Mouse (Mus musculus) neural tube, embryonic 12.5 days (tissue): ENCODE results near the gene Morn2. TPM values are rescaled to one million over a fixed set of nuclear protein-coding genes. Genes with fewer than 3 reads are reported as not detected.
"Not testable (repeated sequence)": the region's sequence is repeated elsewhere in the genome, so short reads cannot be mapped to it uniquely, and the experiment has no call there.

Experiments used
- ATAC-seq: fragments of 200-750 bp; cut with Nextera tagmentation; 2 replicates; pipeline ENCODE4 v1.8.0; 2017; ENCODE audit warnings: low read depth, mild to moderate bottlenecking, moderate TSS enrichment, moderate library complexity; ENCODE audit not compliant: low FRiP score
- H3K27ac ChIP-seq: fragments of 300-500 bp; sonication (generic); 2 replicates; pipeline ENCODE4 v1.5.1; 2016
- H3K27me3 ChIP-seq: fragments of 300-500 bp; sonication (generic); replicated peaks from 2 replicates; pipeline ENCODE4 v1.6.1; 2016; ENCODE audit warnings: mild to moderate bottlenecking
- H3K36me3 ChIP-seq: fragments of 300-500 bp; sonication (generic); 2 replicates; pipeline ENCODE4 v1.6.1; 2016; ENCODE audit warnings: mild to moderate bottlenecking
- H3K4me1 ChIP-seq: fragments of 300-500 bp; sonication (generic); 2 replicates; pipeline ENCODE4 v1.6.1; 2016
- H3K4me2 ChIP-seq: fragments of 300-500 bp; sonication (generic); replicated peaks from 2 replicates; pipeline ENCODE4 v1.6.1; 2016; ENCODE audit warnings: mild to moderate bottlenecking
- H3K4me3 ChIP-seq: fragments of 300-500 bp; sonication (generic); 2 replicates; pipeline ENCODE4 v1.5.1; 2016
- H3K9ac ChIP-seq: fragments of 300-500 bp; sonication (generic); 2 replicates; pipeline ENCODE4 v1.6.1; 2016; ENCODE audit warnings: mild to moderate bottlenecking
- H3K9me3 ChIP-seq: fragments of 300-500 bp; sonication (generic); 2 replicates; pipeline ENCODE4 v1.6.1; 2016; ENCODE audit warnings: mild to moderate bottlenecking
- WGBS: fragments of 180-500 bp; shearing (Covaris S2); methylation state at CpG from one replicate; pipeline ENCODE4 v1.1.7; 2016; 5-methylcytosine and 5-hydroxymethylcytosine counted together
- polyA plus RNA-seq: library from polyadenylated mRNA; unstranded; fragments of >200 nt; fragmentation: Nextera tagmentation; extraction: Ambion mirVana; gene quantifications from 2 replicates; pipeline ENCODE4 v1.2.1, GENCODE M21; 2016

Morn2 gene
- 31.4 and 32.2 TPM in 2 replicates for polyA plus RNA-seq

GRCm38 (mm10) chr17:80290074-80290657 lies at the start of gene Morn2, which contains the start of gene Dhx57:
Gene Morn2 (plus strand): TSS chr17:80290203.
Gene Dhx57 (minus strand): TSS chr17:80290476.
- WGBS: under 1% methylated on average over 35 of the region's 35 CpGs
- Histone ChIP-seq H3K36me3 (no peaks in the 10 kb centered on the region), H3K27ac (peak within 1 kb of the TSS; percentile 75), H3K4me3 (peak within 1 kb of the TSS; percentile 92), H3K9ac (peak within 1 kb of the TSS; percentile 90), H3K4me2 (peak within 1 kb of the TSS; percentile 72), H3K27me3 (no peaks in the 10 kb centered on the region), H3K4me1 (peaks cover 10% of the 10 kb centered on the region), H3K9me3 (no peaks in the 10 kb centered on the region)
- peak; percentile 99 for ATAC-seq

- no peak overlapping the region for H3K4me2 ChIP-seq
- no peaks in the 10 kb centered on the region for H3K27me3 ChIP-seq
- no peak for ATAC-seq
- H3K36me3 ChIP-seq: peaks cover 88% of the 10 kb centered on the region
- H3K9ac ChIP-seq: no peak overlapping the region
- H3K4me3 ChIP-seq: no peak overlapping the region
- 91% methylated on average over 9 of the region's 9 CpGs for WGBS
- no peaks in the 10 kb centered on the region for H3K9me3 ChIP-seq
- no peaks in the 10 kb centered on the region for H3K4me1 ChIP-seq
- no peak overlapping the region for H3K27ac ChIP-seq
These were observed 48.4 kb upstream of the Morn2 start for GRCm38 (mm10) chr17:80241594-80241993.

- peaks cover 94% of the 10 kb centered on the region for H3K36me3 ChIP-seq
- WGBS: 65% methylated on average over 13 of the region's 13 CpGs
These were observed 46.9 kb upstream of the Morn2 start for GRCm38 (mm10) chr17:80243116-80243515.

DNA sequence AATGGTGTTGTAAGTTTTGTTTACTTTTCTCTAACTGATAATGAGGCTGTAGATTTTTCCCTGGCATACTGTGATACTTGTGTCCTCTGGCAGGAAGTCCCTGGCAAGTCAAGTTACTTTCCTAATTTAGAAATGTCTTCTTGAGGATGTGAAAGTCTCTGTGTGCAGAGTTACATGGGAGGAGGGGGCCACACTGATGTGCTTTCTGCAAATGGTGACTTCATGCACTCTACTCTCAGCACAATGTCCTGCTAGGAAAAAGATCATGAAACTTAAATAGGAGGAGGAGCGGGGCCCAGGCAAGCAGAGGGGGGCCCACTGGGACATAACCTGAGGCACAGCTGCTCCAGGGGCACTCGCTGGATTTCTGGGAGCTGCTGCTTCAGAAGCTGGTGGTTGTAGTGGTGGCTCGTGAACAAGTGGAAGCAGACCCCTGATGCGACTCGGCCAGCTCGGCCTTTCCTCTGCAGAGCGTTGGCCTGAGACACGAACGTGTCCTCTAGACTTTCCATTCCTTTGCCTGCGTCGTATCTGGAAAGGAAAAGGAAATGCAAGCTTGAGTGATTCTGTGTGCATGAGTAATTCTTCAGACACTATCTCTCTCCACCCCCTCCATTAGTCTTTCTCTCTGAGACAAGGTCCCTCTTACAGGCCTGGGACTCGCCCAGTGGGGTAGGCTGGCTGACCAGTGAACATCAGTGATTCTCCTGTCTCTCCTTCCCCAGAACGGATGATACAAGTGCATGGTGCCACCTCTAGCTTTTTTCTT lies 37.1 kb upstream of the Morn2 start:
- Histone ChIP-seq H3K9me3 (no peaks in the 10 kb centered on the region), H3K4me1 (no peaks in the 10 kb centered on the region), H3K27me3 (no peaks in the 10 kb centered on the region), H3K9ac (no peak overlapping the region), H3K36me3 (peaks cover 94% of the 10 kb centered on the region), H3K4me3 (no peak overlapping the region), H3K27ac (no peak overlapping the region), H3K4me2 (no peak overlapping the region)
- WGBS: 87% methylated on average over 13 of the region's 13 CpGs
- ATAC-seq: no peak

More at GRCm38 (mm10) chr17:80243116-80243515, 46.9 kb upstream of the Morn2 start:
- no peaks in the 10 kb centered on the region for H3K27me3 ChIP-seq
- no peaks in the 10 kb centered on the region for H3K9me3 ChIP-seq
- no peak overlapping the region for H3K4me3 ChIP-seq
- H3K9ac ChIP-seq: no peak overlapping the region
- ATAC-seq: no peak
- no peaks in the 10 kb centered on the region for H3K4me1 ChIP-seq
- H3K27ac ChIP-seq: no peak overlapping the region
- no peak overlapping the region for H3K4me2 ChIP-seq

GRCm38 (mm10) chr17:80254421-80254820 lies 35.6 kb upstream of the Morn2 start:
- Histone ChIP-seq H3K4me3 (no peak overlapping the region), H3K9me3 (no peaks in the 10 kb centered on the region), H3K27me3 (no peaks in the 10 kb centered on the region), H3K4me2 (no peak overlapping the region), H3K27ac (no peak overlapping the region), H3K9ac (no peak overlapping the region), H3K36me3 (peaks cover 96% of the 10 kb centered on the region), H3K4me1 (no peaks in the 10 kb centered on the region)
- no peak for ATAC-seq
- 97% methylated on average over 5 of the region's 5 CpGs for WGBS

DNA sequence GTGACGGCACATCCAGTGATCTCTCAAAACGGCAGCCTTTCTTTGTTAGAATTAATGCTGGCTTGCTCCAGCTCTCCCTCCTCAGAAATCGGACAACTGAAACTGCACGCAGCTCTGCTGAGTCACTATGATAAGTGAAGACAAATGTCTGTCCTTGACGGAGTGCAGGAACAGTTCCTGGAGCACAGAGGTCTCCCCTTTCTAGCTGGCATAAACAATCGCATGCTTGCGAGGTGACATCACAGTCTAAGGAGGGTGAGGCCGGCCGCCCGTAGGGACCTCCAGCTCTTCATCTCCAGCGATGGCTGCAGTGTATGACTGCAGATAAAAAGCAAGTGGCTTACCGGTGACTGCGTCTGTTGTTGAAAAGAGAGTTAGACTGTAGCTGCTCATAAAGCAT lies 34.8 kb upstream of the Morn2 start:
- Histone ChIP-seq H3K4me2 (no peak overlapping the region), H3K36me3 (peaks cover 95% of the 10 kb centered on the region), H3K4me1 (no peaks in the 10 kb centered on the region), H3K27ac (no peak overlapping the region), H3K27me3 (no peaks in the 10 kb centered on the region), H3K9ac (no peak overlapping the region), H3K4me3 (no peak overlapping the region), H3K9me3 (no peaks in the 10 kb centered on the region)
- 80% methylated on average over 13 of the region's 13 CpGs for WGBS
- ATAC-seq: no peak

DNA sequence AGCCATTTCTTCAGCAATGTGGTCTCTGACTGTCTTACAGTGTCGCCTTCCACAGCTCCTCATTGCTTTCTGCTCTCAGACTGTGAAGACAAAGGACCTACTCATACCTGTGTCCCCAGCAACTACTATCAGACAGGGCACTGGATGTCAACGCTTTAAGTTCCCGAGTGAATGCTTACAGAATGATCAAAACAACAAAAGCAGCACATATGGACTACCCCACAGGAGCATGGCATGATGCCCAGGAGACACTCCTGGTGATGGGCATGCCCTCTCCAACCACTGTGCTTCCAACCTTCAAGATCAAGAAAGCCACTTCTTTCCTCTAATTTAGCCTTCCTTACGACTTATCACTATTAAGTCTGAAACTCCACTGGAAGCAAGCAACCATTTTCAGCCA lies 22.9 kb upstream of the Morn2 start:
- no peak overlapping the region for H3K9ac ChIP-seq
- H3K27me3 ChIP-seq: no peaks in the 10 kb centered on the region
- H3K27ac ChIP-seq: no peak overlapping the region
- no peaks in the 10 kb centered on the region for H3K4me1 ChIP-seq
- H3K9me3 ChIP-seq: no peaks in the 10 kb centered on the region
- H3K4me3 ChIP-seq: no peak overlapping the region
- no peak overlapping the region for H3K4me2 ChIP-seq
- WGBS: 94% methylated on average over 4 of the region's 4 CpGs
- ATAC-seq: no peak
- peaks cover 84% of the 10 kb centered on the region for H3K36me3 ChIP-seq

DNA sequence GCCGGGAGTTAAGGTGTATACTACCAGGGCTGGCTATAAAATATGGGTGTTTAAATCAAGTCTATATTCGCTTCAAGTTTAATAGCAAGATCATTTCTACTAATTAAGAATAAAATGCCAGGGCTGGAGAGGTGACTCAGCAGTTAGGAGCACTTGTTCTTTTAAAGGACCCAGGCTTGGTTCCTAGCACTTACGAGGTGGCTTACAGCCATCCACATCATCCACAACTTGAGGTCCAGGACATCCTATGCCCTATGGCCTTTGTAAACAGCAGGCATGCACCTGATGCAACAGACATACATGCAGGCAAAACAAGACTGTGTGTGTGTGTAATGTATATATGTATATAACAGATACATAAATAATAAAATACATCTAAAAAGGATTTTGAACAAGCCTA lies 21.9 kb upstream of the Morn2 start:
- Histone ChIP-seq H3K36me3 (peaks cover 84% of the 10 kb centered on the region), H3K27ac (no peak overlapping the region), H3K27me3 (no peaks in the 10 kb centered on the region), H3K4me1 (no peaks in the 10 kb centered on the region), H3K9ac (no peak overlapping the region), H3K9me3 (no peaks in the 10 kb centered on the region), H3K4me3 (no peak overlapping the region), H3K4me2 (no peak overlapping the region)
- WGBS: 95% methylated on average over 3 of the region's 3 CpGs
- no peak for ATAC-seq

DNA sequence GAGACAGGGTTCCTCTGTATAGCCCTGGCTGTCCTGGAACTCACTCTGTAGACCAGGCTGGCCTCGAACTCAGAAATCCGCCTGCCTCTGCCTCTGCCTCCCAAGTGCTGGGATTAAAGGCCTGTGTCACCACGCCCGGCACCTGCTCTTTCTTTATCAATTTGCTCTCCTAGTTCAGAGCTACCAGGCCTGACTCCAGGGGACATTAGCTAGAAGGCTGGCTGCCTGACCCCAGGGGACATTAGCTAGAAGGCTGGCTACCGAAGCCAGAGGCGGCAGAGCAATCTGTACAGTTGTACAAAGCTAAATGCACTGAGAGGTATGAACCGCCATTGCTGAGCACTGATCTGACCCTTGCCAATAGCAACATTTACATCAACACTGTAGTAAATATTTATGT lies 19.4 kb upstream of the Morn2 start:
- not testable (repeated sequence) for H3K4me2 ChIP-seq, H3K4me1 ChIP-seq, ATAC-seq, H3K27ac ChIP-seq, H3K4me3 ChIP-seq, H3K27me3 ChIP-seq, H3K9me3 ChIP-seq, H3K9ac ChIP-seq
- 93% methylated on average over 7 of the region's 7 CpGs for whole genome bisulfite sequencing
- H3K36me3 ChIP-seq: peaks cover 83% of the 10 kb centered on the region

GRCm38 (mm10) chr17:80278255-80278654 lies 11.7 kb upstream of the Morn2 start:
- Histone ChIP-seq H3K4me3 (no peak overlapping the region), H3K9ac (no peak overlapping the region), H3K27me3 (no peaks in the 10 kb centered on the region), H3K9me3 (no peaks in the 10 kb centered on the region), H3K36me3 (peaks cover 65% of the 10 kb centered on the region), H3K4me2 (no peak overlapping the region), H3K4me1 (no peaks in the 10 kb centered on the region), H3K27ac (no peak overlapping the region)
- ATAC-seq: no peak
- 94% methylated on average over 4 of the region's 4 CpGs for WGBS

DNA sequence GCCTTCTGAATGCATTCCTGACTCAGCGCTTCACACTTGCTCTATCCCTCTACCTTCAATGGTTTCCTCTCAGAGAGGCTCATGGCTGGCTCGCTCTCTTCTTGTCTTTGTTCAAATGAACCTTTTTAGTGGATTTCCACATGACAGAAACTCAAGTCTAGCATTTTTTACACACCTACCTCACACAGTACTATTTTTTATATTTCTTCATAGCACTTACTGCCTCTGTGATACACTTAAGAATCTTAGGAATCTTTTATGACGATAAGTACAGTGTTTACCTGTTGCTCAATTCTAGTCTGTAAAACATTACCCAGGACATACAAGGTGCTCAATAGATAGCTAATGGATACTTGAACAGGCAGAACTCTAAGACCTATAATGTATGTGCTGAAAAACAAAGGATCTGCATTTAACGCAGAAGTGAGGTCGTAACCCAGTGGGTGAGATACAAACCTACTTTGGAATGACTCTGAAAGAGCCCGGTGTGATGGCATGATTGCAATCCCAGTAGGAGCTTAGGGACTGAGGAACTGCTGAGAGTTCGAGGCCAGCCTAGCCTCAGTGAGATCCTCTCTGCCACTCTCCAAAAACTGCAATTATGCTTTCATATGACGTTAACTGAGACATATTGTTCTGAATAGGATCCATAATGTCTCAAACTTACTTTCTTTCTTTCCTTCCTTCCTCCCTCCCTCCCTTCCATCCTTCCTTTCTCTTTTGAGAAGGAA lies 10.5 kb upstream of the Morn2 start:
- Histone ChIP-seq H3K27ac (no peak overlapping the region), H3K36me3 (peaks cover 55% of the 10 kb centered on the region), H3K4me3 (no peak overlapping the region), H3K27me3 (no peaks in the 10 kb centered on the region), H3K4me2 (no peak overlapping the region), H3K4me1 (no peaks in the 10 kb centered on the region), H3K9ac (no peak overlapping the region), H3K9me3 (no peaks in the 10 kb centered on the region)
- no peak for ATAC-seq
- 84% methylated on average over 8 of the region's 8 CpGs for WGBS

DNA sequence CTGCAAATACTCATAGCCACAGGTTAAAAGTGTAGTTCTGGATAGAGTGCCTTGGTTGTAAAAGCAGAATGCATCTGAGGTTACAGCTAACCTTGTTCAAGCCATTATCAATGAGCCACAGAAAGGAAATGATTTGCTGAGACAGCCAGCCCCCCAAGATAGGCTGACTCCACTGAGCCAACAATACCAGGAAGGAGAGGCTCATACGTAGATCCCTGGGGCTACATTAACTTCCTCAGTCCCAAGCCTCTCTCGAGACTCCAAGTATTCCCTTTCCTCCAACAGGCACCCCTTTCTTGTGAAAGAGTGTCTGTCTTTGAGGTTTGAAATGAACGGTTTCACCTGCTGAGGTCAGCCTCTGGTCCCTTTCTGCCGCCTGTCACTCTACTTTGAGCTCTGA lies 5.6 kb upstream of the Morn2 start:
- H3K4me2 ChIP-seq: no peak overlapping the region
- H3K4me3 ChIP-seq: no peak overlapping the region
- H3K27ac ChIP-seq: no peak overlapping the region
- 86% methylated on average over 4 of the region's 4 CpGs for whole genome bisulfite sequencing
- no peak overlapping the region for H3K9ac ChIP-seq
- no peaks in the 10 kb centered on the region for H3K9me3 ChIP-seq
- no peak for ATAC-seq
- peaks cover 10% of the 10 kb centered on the region for H3K4me1 ChIP-seq
- peaks cover 15% of the 10 kb centered on the region; the same call in 1 of the 2 replicates for H3K36me3 ChIP-seq
- no peaks in the 10 kb centered on the region for H3K27me3 ChIP-seq
